Mouse (Mus musculus) bone marrow, adult 2 months (tissue): ENCODE measurements at regions not wholly inside any gene's neighbourhood (a gene's known extent, or its start where the extent isn't known, plus 50 kb on each side); places are given as distances from the start of the nearest gene placed in this dataset.
A peak's percentile ranks its signal among the peaks of the same experiment; 100 is the strongest.

ENCODE experiments used
- H3K27ac ChIP-seq: fragments of 200-500 bp; 2 replicates; pipeline ENCODE4 v1.5.1; 2012; ENCODE audit warnings: low read depth, mild to moderate bottlenecking, control low read depth, inconsistent platforms, low read length; ENCODE audit not compliant: control insufficient read depth, poor library complexity, insufficient read depth
- H3K4me1 ChIP-seq: fragments of 200-500 bp; 2 replicates; pipeline ENCODE4 v1.6.1; 2011; ENCODE audit warnings: low read length; ENCODE audit not compliant: control insufficient read depth, insufficient read depth
- H3K4me3 ChIP-seq: fragments of 200-500 bp; replicated peaks from 2 replicates; pipeline ENCODE3; 2011; ENCODE audit warnings: mild to moderate bottlenecking, low read depth, low read length, control low read depth; ENCODE audit not compliant: control insufficient read depth
- CTCF ChIP-seq: fragments of 200-500 bp; IDR thresholded peaks from 2 replicates; pipeline ENCODE4 v1.5.1; 2011; ENCODE audit warnings: low read length, control low read depth; ENCODE audit not compliant: control insufficient read depth, insufficient read depth
- POLR2A ChIP-seq: fragments of 200-500 bp; IDR thresholded peaks from 2 replicates; pipeline ENCODE4 v1.6.1; 2011; ENCODE audit warnings: low read depth, mild to moderate bottlenecking, control low read depth, low read length, borderline replicate concordance; ENCODE audit not compliant: control insufficient read depth
- WGBS: fragments of 180-500 bp; shearing (Covaris S2); methylation state at CpG from one replicate; pipeline ENCODE4 v1.1.7; 2018; 5-methylcytosine and 5-hydroxymethylcytosine counted together

DNA sequence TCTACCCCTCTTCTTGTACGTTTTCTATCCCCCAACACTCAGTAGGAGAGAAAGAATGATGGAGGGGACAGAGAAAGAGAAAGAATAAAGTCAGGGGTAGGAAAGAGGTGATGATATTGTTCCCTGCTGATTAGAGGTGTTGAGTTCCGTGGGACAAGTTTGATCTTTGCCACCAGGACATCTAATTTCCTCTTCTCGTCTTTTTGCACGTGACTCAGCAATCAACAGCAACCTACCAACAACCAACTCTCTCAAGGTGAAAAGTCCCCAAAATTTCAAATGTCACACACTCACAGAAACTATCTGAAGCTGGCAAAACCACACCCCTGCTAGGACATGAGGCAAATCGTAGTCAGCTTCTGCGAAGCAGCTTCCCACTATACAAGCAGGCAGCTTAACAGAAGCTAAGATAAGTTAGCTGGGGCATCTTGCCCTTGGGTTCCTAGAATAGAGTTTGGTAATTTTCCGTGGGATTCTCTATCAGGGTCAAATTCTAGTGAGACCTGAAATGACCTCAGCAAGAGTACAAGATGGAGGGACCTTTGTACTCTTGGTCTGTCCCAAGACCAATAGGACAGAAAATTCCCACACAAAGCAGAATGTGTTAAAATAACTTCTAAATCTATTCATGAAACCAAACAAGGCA is 553.8 kb downstream of the Gm19410 start:
- Histone ChIP-seq H3K4me1 (no peaks in the 10 kb centered on the region), H3K4me3 (no peak overlapping the region), H3K27ac (no peak overlapping the region)
- no peak for TF ChIP-seq POLR2A
- no peak for TF ChIP-seq CTCF
- WGBS: 8% methylated on average over 7 of the region's 7 CpGs

- no peak for TF ChIP-seq POLR2A
- TF ChIP-seq CTCF: no peak
- no peak overlapping the region for H3K4me3 ChIP-seq
- H3K4me1 ChIP-seq: no peaks in the 10 kb centered on the region
- WGBS: 70% methylated on average over 8 of the region's 8 CpGs
- no peak overlapping the region for H3K27ac ChIP-seq
These were observed 556.5 kb downstream of the Gm19410 start for GRCm38 (mm10) chr8:36322125-36322524.

GRCm38 (mm10) chr8:36322578-36322977 is 557.0 kb downstream of the Gm19410 start:
- H3K4me1 ChIP-seq: no peaks in the 10 kb centered on the region
- no peak overlapping the region for H3K27ac ChIP-seq
- no peak for TF ChIP-seq CTCF
- no peak for TF ChIP-seq POLR2A
- 58% methylated on average over 7 of the region's 7 CpGs for WGBS
- no peak overlapping the region for H3K4me3 ChIP-seq

- Histone ChIP-seq H3K4me1 (no peaks in the 10 kb centered on the region), H3K4me3 (no peak overlapping the region), H3K27ac (no peak overlapping the region)
- 87% methylated on average over 5 of the region's 5 CpGs for WGBS
- TF ChIP-seq CTCF: no peak
- no peak for TF ChIP-seq POLR2A
These were observed 573.0 kb downstream of the Gm19410 start for GRCm38 (mm10) chr8:36338628-36339027.

DNA sequence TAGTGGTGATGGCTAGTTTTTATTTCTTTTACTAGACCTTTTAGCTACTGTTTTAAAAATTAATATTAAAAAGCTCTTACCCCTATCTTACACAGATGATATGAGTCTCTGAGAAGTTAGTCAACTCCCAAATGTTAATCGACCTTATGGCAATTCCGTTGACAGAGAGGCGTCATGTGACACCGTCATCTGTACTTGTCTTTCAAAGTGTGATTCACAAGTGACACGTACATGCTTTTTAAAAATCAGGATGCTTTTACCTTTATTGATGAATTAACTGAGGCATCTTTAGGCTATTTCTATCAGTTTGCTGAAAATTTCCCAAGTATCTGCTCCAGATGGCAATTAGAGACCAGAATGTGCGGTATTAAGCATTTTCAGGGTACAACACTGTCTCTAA is 573.9 kb downstream of the Gm19410 start:
- Histone ChIP-seq H3K4me1 (no peaks in the 10 kb centered on the region), H3K27ac (no peak overlapping the region), H3K4me3 (no peak overlapping the region)
- TF ChIP-seq CTCF (no peak), POLR2A (no peak)
- 87% methylated on average over 6 of the region's 6 CpGs for WGBS

GRCm38 (mm10) chr8:36340454-36340853 is 574.9 kb downstream of the Gm19410 start:
- 76% methylated on average over 3 of the region's 3 CpGs for WGBS
- Histone ChIP-seq H3K4me3 (no peak overlapping the region), H3K27ac (no peak overlapping the region), H3K4me1 (no peaks in the 10 kb centered on the region)
- no peak for TF ChIP-seq CTCF
- TF ChIP-seq POLR2A: no peak

GRCm38 (mm10) chr8:36341965-36342364 is 576.4 kb downstream of the Gm19410 start:
- Histone ChIP-seq H3K4me1 (no peaks in the 10 kb centered on the region), H3K27ac (no peak overlapping the region), H3K4me3 (no peak overlapping the region)
- 77% methylated on average over 4 of the region's 4 CpGs for WGBS
- TF ChIP-seq POLR2A: no peak
- no peak for TF ChIP-seq CTCF

GRCm38 (mm10) chr8:36342650-36343049 is 577.1 kb downstream of the Gm19410 start:
- 85% methylated on average over 5 of the region's 5 CpGs for WGBS
- Histone ChIP-seq H3K4me3 (no peak overlapping the region), H3K27ac (no peak overlapping the region), H3K4me1 (no peaks in the 10 kb centered on the region)
- TF ChIP-seq CTCF: no peak
- no peak for TF ChIP-seq POLR2A

GRCm38 (mm10) chr8:36346682-36347324 is 581.2 kb downstream of the Gm19410 start:
- WGBS: 43% methylated on average over 7 of the region's 7 CpGs
- H3K27ac ChIP-seq: no peak overlapping the region
- TF ChIP-seq CTCF: peak; percentile 97
- no peak for TF ChIP-seq POLR2A
- no peak overlapping the region for H3K4me3 ChIP-seq
- H3K4me1 ChIP-seq: no peaks in the 10 kb centered on the region
